ENCODE assay signal across 12 mouse cellular contexts in the genomic region with DNA sequence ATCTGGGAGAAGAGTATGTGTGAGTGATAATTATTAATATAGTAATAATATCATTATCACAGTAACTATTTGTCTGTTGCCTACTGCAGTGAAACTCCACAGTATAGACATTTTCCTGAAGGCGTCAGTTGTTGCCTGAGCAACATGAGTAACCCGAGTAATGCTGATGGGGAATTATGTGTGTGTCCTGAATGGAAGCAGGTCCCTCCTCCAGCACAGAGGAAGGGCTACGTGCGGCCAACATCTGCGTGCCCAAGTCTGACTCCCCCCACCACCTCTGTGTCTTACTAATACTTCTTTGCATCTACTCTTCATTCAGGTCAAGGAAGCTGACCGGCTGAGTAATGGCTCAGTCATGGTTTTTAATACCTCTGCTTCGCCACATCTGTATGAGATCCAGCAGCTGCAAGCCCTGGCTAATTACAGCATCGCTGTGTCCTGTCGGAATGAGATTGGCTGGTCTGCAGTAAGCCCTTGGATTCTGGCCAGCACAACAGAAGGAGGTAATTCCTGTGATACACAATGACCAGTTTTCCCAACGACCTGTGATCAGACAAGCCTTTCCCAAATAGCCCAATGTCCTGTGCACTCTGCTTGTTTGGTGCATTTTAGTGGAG. TPM values are rescaled to one million over a fixed set of nuclear protein-coding genes. Genes with fewer than 3 reads are reported as not detected.
DNase-seq lines count a peak whose midpoint lies in the region; ATAC-seq and TF ChIP-seq lines count a peak whose summit lies in the region.
"Had no signal": no experiment of that assay in that cellular context is flagged by ENCODE, and none has a peak within 500 bp of the region (broad histone marks: within the 10 kb centered on the region; RNA-seq: fewer than 3 reads in every experiment).

No protein-coding gene starts in this region.

- peak; percentile 67 for ATAC-seq in embryonic facial prominence, embryonic 14.5 days (ENCODE audit: low read depth)
- ATAC-seq in lung, embryonic 14.5 days (ENCODE audit: insufficient read depth), result no peak
- ATAC-seq in heart, embryonic 15.5 days (replicated peaks; ENCODE audit: insufficient number of reproducible peaks, insufficient read depth, low FRiP score, low read depth), result no peak
- no peak for ATAC-seq in CD4-positive, CD25-positive, alpha-beta regulatory T cell, adult 4 months

- no peak overlapping the region for H3K9ac ChIP-seq in embryonic facial prominence, embryonic 14.5 days (ENCODE audit: low read depth, low read length)
- H3K9ac ChIP-seq in lung, embryonic 14.5 days, result no peak overlapping the region
- no peak overlapping the region for H3K9ac ChIP-seq in heart, embryonic 15.5 days
- H3K9ac ChIP-seq: neural tube, embryonic 12.5 days; stomach, embryonic 15.5 days had no signal

- TF ChIP-seq POLR2A in myocyte (IDR thresholded peaks at IDR 0.05; ENCODE audit: insufficient read length, low read depth), result no peak

- H3K4me2 ChIP-seq in embryonic facial prominence, embryonic 14.5 days (ENCODE audit: low read depth, low read length), result no peak overlapping the region
- H3K4me2 ChIP-seq in lung, embryonic 14.5 days, result no peak overlapping the region
- H3K4me2 ChIP-seq in heart, embryonic 15.5 days, result peak overlapping the region; percentile 3; the same call in 1 of the 2 replicates
- H3K4me2 ChIP-seq in myocyte (ENCODE audit: low read depth), result peak overlapping the region; percentile 33
- H3K4me2 ChIP-seq: neural tube, embryonic 12.5 days; stomach, embryonic 15.5 days had no signal

- H3K36me3 ChIP-seq in embryonic facial prominence, embryonic 14.5 days (ENCODE audit: control insufficient read depth, insufficient read depth, low read length), result peaks cover 47% of the 10 kb centered on the region
- H3K36me3 ChIP-seq in embryonic facial prominence, embryonic 10.5 days (replicated peaks), result peaks cover 70% of the 10 kb centered on the region
- peaks cover 3% of the 10 kb centered on the region; the same call in 1 of the 2 replicates for H3K36me3 ChIP-seq in lung, embryonic 14.5 days (ENCODE audit: insufficient read depth)
- peaks cover 25% of the 10 kb centered on the region for H3K36me3 ChIP-seq in heart, embryonic 15.5 days
- no peaks in the 10 kb centered on the region for H3K36me3 ChIP-seq in myocyte (ENCODE audit: control insufficient read depth, insufficient read depth)
- H3K36me3 ChIP-seq: neural tube, embryonic 12.5 days had no signal

- no peak overlapping the region for H3K27ac ChIP-seq in embryonic facial prominence, embryonic 14.5 days (replicated peaks; ENCODE audit: low read depth, low read length)
- H3K27ac ChIP-seq in embryonic facial prominence, embryonic 10.5 days (replicated peaks), result no peak overlapping the region
- H3K27ac ChIP-seq in lung, embryonic 14.5 days (ENCODE audit: low read depth), result no peak overlapping the region
- no peak overlapping the region for H3K27ac ChIP-seq in heart, embryonic 15.5 days
- H3K27ac ChIP-seq: neural tube, embryonic 12.5 days; stomach, embryonic 15.5 days had no signal

- no peaks in the 10 kb centered on the region for H3K9me3 ChIP-seq in embryonic facial prominence, embryonic 14.5 days (ENCODE audit: control insufficient read depth, low read length)
- no peaks in the 10 kb centered on the region for H3K9me3 ChIP-seq in embryonic facial prominence, embryonic 10.5 days
- no peaks in the 10 kb centered on the region for H3K9me3 ChIP-seq in lung, embryonic 14.5 days (ENCODE audit: low read depth, low read length)
- no peaks in the 10 kb centered on the region for H3K9me3 ChIP-seq in heart, embryonic 15.5 days (replicated peaks)
- H3K9me3 ChIP-seq: neural tube, embryonic 12.5 days; stomach, embryonic 15.5 days had no signal

- no peaks in the 10 kb centered on the region for H3K79me2 ChIP-seq in myocyte (ENCODE audit: control insufficient read depth, insufficient read depth)

- DNase-seq in embryonic facial prominence, embryonic 14.5 days (ENCODE audit: low spot score), result peak; percentile 73
- no peak for DNase-seq in embryonic facial prominence, embryonic 10.5 days (ENCODE audit: low spot score)
- peak; percentile 56 for DNase-seq in lung, embryonic 14.5 days
- no peak for DNase-seq in lung, postnatal 25 days (ENCODE audit: low spot score)
- DNase-seq in layer of hippocampus, adult 8-10 months (ENCODE audit: low spot score in 2 of 2), result no peak
- DNase-seq: gastrocnemius, postnatal 36 days had no signal

- no peak for TF ChIP-seq CTCF in lung, embryonic 14.5 days (IDR thresholded peaks at IDR 0.05; ENCODE audit: low read depth)

- no peak overlapping the region for H3K4me3 ChIP-seq in embryonic facial prominence, embryonic 14.5 days (ENCODE audit: low read depth, low read length)
- no peak overlapping the region for H3K4me3 ChIP-seq in embryonic facial prominence, embryonic 10.5 days
- no peak overlapping the region for H3K4me3 ChIP-seq in lung, embryonic 14.5 days (ENCODE audit: low read depth, low read length)
- H3K4me3 ChIP-seq in heart, embryonic 15.5 days, result no peak overlapping the region
- no peak overlapping the region for H3K4me3 ChIP-seq in myocyte
- H3K4me3 ChIP-seq: neural tube, embryonic 12.5 days; stomach, embryonic 15.5 days had no signal

- H3K4me1 ChIP-seq in embryonic facial prominence, embryonic 14.5 days (ENCODE audit: control insufficient read depth, insufficient read depth, low read length), result no peaks in the 10 kb centered on the region
- H3K4me1 ChIP-seq in embryonic facial prominence, embryonic 10.5 days, result 0 out of 2 replicates have a peak, but pooled peaks cover 3% of the 10 kb centered on the region
- H3K4me1 ChIP-seq in lung, embryonic 14.5 days (ENCODE audit: insufficient read depth), result peaks cover 3% of the 10 kb centered on the region; the same call in 1 of the 2 replicates
- peaks cover 14% of the 10 kb centered on the region for H3K4me1 ChIP-seq in heart, embryonic 15.5 days (replicated peaks)
- H3K4me1 ChIP-seq: neural tube, embryonic 12.5 days; stomach, embryonic 15.5 days had no signal

- H3K27me3 ChIP-seq in embryonic facial prominence, embryonic 14.5 days (replicated peaks; ENCODE audit: control insufficient read depth, insufficient read depth, low read length), result no peaks in the 10 kb centered on the region
- H3K27me3 ChIP-seq in embryonic facial prominence, embryonic 10.5 days (replicated peaks; ENCODE audit: low read depth, poor library complexity, severe bottlenecking), result no peaks in the 10 kb centered on the region
- no peaks in the 10 kb centered on the region for H3K27me3 ChIP-seq in lung, embryonic 14.5 days (ENCODE audit: insufficient read depth, low read length)
- no peaks in the 10 kb centered on the region for H3K27me3 ChIP-seq in heart, embryonic 15.5 days
- H3K27me3 ChIP-seq in myocyte (ENCODE audit: control insufficient read depth, insufficient read depth, insufficient read length), result no peaks in the 10 kb centered on the region
- H3K27me3 ChIP-seq: CH12.LX; neural tube, embryonic 12.5 days; stomach, embryonic 15.5 days had no signal

- H3ac ChIP-seq in myocyte (ENCODE audit: control insufficient read depth, insufficient read length), result no peak overlapping the region

- 50% methylated on average over 10 of the region's 10 CpGs for WGBS in embryonic facial prominence, embryonic 14.5 days
- 71% methylated on average over 10 of the region's 10 CpGs for WGBS in embryonic facial prominence, embryonic 10.5 days
- 50% methylated on average over 10 of the region's 10 CpGs for WGBS in lung, embryonic 14.5 days
- 36% methylated on average over 10 of the region's 10 CpGs for WGBS in heart, embryonic 15.5 days

TF ChIP-seq in myocyte, 11 proteins besides CTCF, POLR2A, EP300 and RAD21:
- TF ChIP-seq MYOD1 (IDR thresholded peaks at IDR 0.05; ENCODE audit: control insufficient read depth in 1 of 3, insufficient read length in 2 of 3, low read depth in 2 of 3), result peak in 2 of 3 experiments; percentile 54 to 60
- no peak for TF ChIP-seq SRF (IDR thresholded peaks at IDR 0.05; ENCODE audit: control insufficient read depth, insufficient read length, low read depth)

RNA-seq across cellular contexts. Expression of gene Tmem87b, which starts 59.1 kb away (rescaled TPM):
- polyA plus RNA-seq in embryonic facial prominence, embryonic 14.5 days (2014; fragmentation: Nextera tagmentation; extraction: Ambion mirVana), result 26.8 and 28.4 TPM in 2 replicates
- 29.7 TPM in 2 replicates for polyA plus RNA-seq in embryonic facial prominence, embryonic 10.5 days (2016; fragmentation: Nextera tagmentation; extraction: Ambion mirVana)
- 29.5 and 30.2 TPM in 2 replicates for polyA plus RNA-seq in lung, embryonic 14.5 days (2014; fragmentation: Nextera tagmentation; extraction: Ambion mirVana)
- polyA plus RNA-seq in heart, embryonic 15.5 days (2015; fragmentation: Nextera tagmentation; extraction: Ambion mirVana), result 26.4 and 27.2 TPM in 2 replicates
- polyA plus RNA-seq in myocyte (2012; fragmentation: generic; extraction: Trizol), result 5.4 TPM
- 10 to 100 TPM; 18.4 to 22.1 TPM for polyA plus RNA-seq in CD4-positive, CD25-positive, alpha-beta regulatory T cell, adult 4 months (2017; shearing (Covaris generic))
- total RNA-seq in layer of hippocampus, adult 8-10 months (2022), result 10 to 100 TPM; 35.7 to 40.6 (median 37.7) TPM

Comparison
In these comparisons a context has a peak if more than half of its experiments do, and no peak if none do; other contexts are left out.
1. DNase-seq: peak in embryonic facial prominence, embryonic 14.5 days (single experiment) and lung, embryonic 14.5 days (single experiment); none in embryonic facial prominence, embryonic 10.5 days (single experiment), lung, postnatal 25 days (single experiment) and layer of hippocampus, adult 8-10 months (0 of 2).
2. H3K4me2 ChIP-seq: peak in heart, embryonic 15.5 days (single experiment) and myocyte (single experiment); none in embryonic facial prominence, embryonic 14.5 days (single experiment) and lung, embryonic 14.5 days (single experiment).